Mouse (Mus musculus) C2C12 (cell line): ENCODE data around the gene Lpar4. TPM values are rescaled to one million over a fixed set of nuclear protein-coding genes. Genes with fewer than 3 reads are reported as not detected.

Source experiments
- H3K27me3 ChIP-seq: one replicate; pipeline ENCODE4 v1.6.1; 2011; ENCODE audit not compliant: control insufficient read depth, insufficient read depth, insufficient read length
- H3K36me3 ChIP-seq: one replicate; pipeline ENCODE4 v1.6.1; 2011; ENCODE audit not compliant: control insufficient read depth, insufficient read depth
- H3K4me3 ChIP-seq: one replicate; pipeline ENCODE4 v1.5.1; 2011; ENCODE audit warnings: mild to moderate bottlenecking, control low read depth; ENCODE audit not compliant: poor library complexity, insufficient read depth, severe bottlenecking
- H3K79me2 ChIP-seq: one replicate; pipeline ENCODE4 v1.6.1; 2011; ENCODE audit not compliant: control insufficient read depth, insufficient read depth
- H3K79me3 ChIP-seq: one replicate; pipeline ENCODE4 v1.6.1; 2011; ENCODE audit warnings: low read depth, control low read depth
- H3ac ChIP-seq: one replicate; pipeline ENCODE3; 2011; ENCODE audit warnings: low read depth; ENCODE audit not compliant: control insufficient read depth, insufficient read length
- CEBPB ChIP-seq: IDR thresholded peaks from one replicate; pipeline ENCODE4 v1.6.1; 2011; ENCODE audit warnings: low read depth, mild to moderate bottlenecking, control low read depth, moderate library complexity
- CTCF ChIP-seq: IDR thresholded peaks from one replicate; pipeline ENCODE4 v1.5.1; 2011; ENCODE audit not compliant: control insufficient read depth, insufficient read depth, insufficient read length
- FOSL1 ChIP-seq: IDR thresholded peaks from one replicate; pipeline ENCODE4 v1.8.0; 2011; ENCODE audit warnings: mild to moderate bottlenecking, low read length; ENCODE audit not compliant: poor library complexity, insufficient read depth, severe bottlenecking
- MAX ChIP-seq: IDR thresholded peaks from one replicate; pipeline ENCODE4 v1.6.1; 2011; ENCODE audit warnings: mild to moderate bottlenecking, control low read depth
- MYOD1 ChIP-seq: IDR thresholded peaks from one replicate; pipeline ENCODE4 v1.6.1; 2011; ENCODE audit warnings: low read depth; ENCODE audit not compliant: control insufficient read depth, insufficient read length
- MYOG ChIP-seq: IDR thresholded peaks from one replicate; pipeline ENCODE4 v1.6.1; 2011; ENCODE audit not compliant: control insufficient read depth, insufficient read length; ENCODE audit errors: extremely low read depth
- USF1 ChIP-seq: IDR thresholded peaks from one replicate; pipeline ENCODE4 v1.6.1; 2011; ENCODE audit warnings: low read depth, mild to moderate bottlenecking, control low read depth, moderate library complexity
- long read RNA-seq, 2 experiments: library from polyadenylated mRNA; unstranded; transcript quantifications; one replicate each; pipeline ENCODE4 v2.0.0; 2019 to 2020
- polyA plus RNA-seq: library from polyadenylated mRNA; unstranded; fragments of >200 nt; fragmentation: generic; extraction: Trizol; gene quantifications from one replicate; pipeline ENCODE4 v1.2.1, GENCODE M21; 2012; ENCODE audit warnings: missing spikeins

Gene Lpar4
- 0.26 TPM for polyA plus RNA-seq
- long read RNA-seq, experiment 1, full-length matches to known transcripts = 2 of 4 reads
- long read RNA-seq, experiment 1, partial matches to known transcripts = 0 of 4 reads
- long read RNA-seq, experiment 1, other reads (novel, unspliced or antisense) = 2 of 4 reads
- long read RNA-seq, experiment 2, full-length matches to known transcripts = 6 of 6 reads
- long read RNA-seq, experiment 2, partial matches to known transcripts = 0 of 6 reads
- long read RNA-seq, experiment 2, other reads (novel, unspliced or antisense) = 0 of 6 reads

DNA sequence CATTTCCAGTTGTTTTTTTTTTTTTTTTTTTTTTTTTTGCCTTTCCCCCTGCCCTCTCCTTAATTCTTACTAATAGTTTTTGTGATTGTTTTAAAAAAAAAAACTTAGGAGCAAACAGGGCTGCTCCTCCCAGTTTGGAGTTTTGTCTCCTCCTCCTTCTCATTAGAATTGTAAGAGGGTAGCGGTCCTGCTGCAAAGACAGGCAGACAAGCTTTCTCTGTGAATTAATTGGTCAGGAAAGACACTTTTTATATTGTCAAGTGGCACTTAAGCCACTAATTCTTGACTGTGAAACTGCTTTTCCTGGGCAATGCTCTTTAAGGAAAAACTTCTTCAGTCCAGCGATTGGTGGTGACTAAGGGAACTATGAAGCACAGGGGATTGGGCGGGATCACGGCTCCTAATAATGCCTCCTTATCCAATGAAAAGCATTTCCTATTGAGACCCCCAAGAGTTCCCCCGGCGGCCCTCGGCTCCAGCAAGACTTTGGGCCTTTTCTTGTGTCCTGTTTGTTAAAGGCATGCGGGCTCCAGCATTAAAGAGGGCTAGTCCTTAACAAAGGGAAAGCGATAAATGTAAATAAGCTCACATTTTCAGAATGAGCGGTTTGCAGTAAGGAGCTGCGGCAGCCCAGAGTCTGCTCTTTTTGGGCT lies at the start of gene Lpar4:
Lpar4 (plus strand) TSS at position 451 of the 653 bp plus-strand sequence.
- Histone ChIP-seq H3K36me3 (no peaks in the 10 kb centered on the region), H3K4me3 (peak within 1 kb of the TSS; percentile 21), H3K27me3 (no peaks in the 10 kb centered on the region), H3ac (no peak within 1 kb of the TSS), H3K79me2 (no peaks in the 10 kb centered on the region), H3K79me3 (no peaks in the 10 kb centered on the region)
- TF ChIP-seq CEBPB (no peak), MYOD1 (no peak), FOSL1 (no peak), MYOG (no peak), MAX (no peak), USF1 (no peak), CTCF (no peak)

DNA sequence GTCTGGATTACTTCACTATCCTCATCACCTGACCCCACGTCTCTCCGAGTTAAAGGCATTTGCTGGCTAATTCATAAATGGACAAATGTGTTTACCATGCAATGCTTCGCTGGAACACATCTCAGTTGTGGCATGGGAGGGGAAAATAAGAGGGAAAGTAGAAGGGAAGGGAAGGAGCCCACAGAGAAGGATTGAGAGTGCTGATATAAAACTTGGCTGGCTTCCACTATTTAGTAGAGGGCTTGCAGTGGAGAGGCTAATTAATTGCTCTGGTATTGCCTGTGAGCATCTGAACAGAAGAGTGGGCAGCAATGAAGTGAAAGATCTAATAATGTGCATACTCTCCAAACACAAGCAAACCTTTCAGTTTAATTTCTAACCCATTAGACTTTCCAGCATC lies 49.0 kb upstream of the Lpar4 start:
- no peaks in the 10 kb centered on the region for H3K36me3 ChIP-seq
- no peaks in the 10 kb centered on the region for H3K79me3 ChIP-seq
- H3ac ChIP-seq = no peak overlapping the region
- H3K27me3 ChIP-seq = no peaks in the 10 kb centered on the region
- TF ChIP-seq USF1 (no peak), MYOD1 (no peak), MAX (no peak), MYOG (no peak), FOSL1 (no peak), CTCF (no peak), CEBPB (no peak)
- H3K4me3 ChIP-seq = no peak overlapping the region
- H3K79me2 ChIP-seq = no peaks in the 10 kb centered on the region

DNA sequence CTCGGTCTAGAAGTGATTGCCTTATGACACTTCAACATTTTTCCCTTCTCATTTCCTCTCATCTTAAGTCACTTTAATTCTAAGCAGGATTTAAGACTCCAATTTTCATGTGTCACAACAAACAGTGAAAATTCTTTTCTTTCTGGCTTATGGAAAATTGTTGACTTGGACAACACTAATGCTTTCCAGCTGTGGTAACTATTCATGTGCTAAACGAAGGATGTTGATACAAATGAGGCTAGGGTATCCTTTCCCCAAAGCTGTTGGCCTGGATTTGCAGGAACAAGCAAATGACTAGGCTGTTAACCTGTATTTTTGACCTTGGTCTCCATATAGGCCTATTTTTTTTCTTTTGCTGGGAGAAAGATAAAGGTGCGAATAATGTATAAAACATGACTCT lies 48.5 kb upstream of the Lpar4 start:
- H3K79me3 ChIP-seq = no peaks in the 10 kb centered on the region
- TF ChIP-seq MYOG (no peak), CTCF (no peak), USF1 (no peak), MAX (no peak), MYOD1 (no peak), CEBPB (no peak), FOSL1 (no peak)
- no peaks in the 10 kb centered on the region for H3K36me3 ChIP-seq
- no peak overlapping the region for H3ac ChIP-seq
- H3K4me3 ChIP-seq = no peak overlapping the region
- H3K79me2 ChIP-seq = no peaks in the 10 kb centered on the region
- H3K27me3 ChIP-seq = no peaks in the 10 kb centered on the region

DNA sequence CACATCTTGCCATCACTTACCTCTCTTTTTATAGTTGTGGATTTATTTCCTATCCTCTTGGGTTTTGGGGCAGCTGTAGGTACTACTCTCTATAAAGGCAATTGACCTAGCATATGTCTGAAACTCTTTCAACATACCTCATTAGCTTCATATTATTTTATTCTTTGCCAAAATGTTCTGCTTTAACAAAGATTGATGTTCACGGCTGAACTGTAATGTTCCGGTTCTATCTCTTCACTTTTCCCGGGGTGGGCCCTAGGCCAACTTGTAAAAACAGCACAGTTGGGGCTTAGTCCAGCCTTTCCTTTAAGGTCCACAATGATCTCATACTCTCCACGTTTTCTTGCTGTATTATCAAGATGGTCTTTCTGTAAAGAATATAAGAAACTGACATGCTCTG lies 48.1 kb upstream of the Lpar4 start:
- Histone ChIP-seq H3ac (no peak overlapping the region), H3K36me3 (no peaks in the 10 kb centered on the region), H3K79me2 (no peaks in the 10 kb centered on the region), H3K27me3 (no peaks in the 10 kb centered on the region), H3K4me3 (no peak overlapping the region), H3K79me3 (no peaks in the 10 kb centered on the region)
- TF ChIP-seq MYOG = no peak
- no peak for TF ChIP-seq USF1
- no peak for TF ChIP-seq CEBPB
- no peak for TF ChIP-seq FOSL1
- no peak for TF ChIP-seq MYOD1
- TF ChIP-seq CTCF = no peak
- no peak for TF ChIP-seq MAX

DNA sequence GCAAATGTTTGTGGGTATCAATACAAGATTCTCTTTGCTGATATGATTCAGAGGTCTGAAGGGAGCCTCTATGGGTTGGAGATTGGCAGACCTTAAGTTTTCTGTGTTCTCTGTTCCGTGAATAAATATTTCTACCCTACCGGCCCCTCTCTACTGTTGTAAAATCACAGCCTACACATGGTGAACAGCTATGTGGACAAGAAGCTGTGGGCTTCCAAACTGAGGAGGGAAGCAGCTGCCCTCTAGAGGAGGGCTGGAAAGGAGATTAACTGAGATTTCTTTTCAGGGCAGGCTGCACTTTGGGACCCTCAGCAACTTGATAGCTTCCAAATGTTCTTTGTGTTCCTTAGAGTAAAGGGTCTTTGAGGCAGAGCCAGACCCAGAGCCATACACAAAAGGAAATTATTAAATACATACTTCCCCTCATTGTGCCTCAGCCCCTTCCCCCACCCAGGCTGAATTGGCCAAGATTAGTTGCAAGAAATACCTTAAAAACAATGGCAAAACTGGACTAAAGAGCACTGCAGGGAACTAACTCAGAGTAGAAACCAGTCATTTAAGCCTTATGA lies 22.6 kb upstream of the Lpar4 start:
- H3K27me3 ChIP-seq = no peaks in the 10 kb centered on the region

More for the DNA sequence above, 22.6 kb upstream of the Lpar4 start:
- Histone ChIP-seq H3K79me2 (no peaks in the 10 kb centered on the region), H3K36me3 (no peaks in the 10 kb centered on the region), H3K79me3 (no peaks in the 10 kb centered on the region), H3K4me3 (no peak overlapping the region), H3ac (no peak overlapping the region)
- TF ChIP-seq MYOG (no peak), MYOD1 (no peak)
